Mouse (Mus musculus) liver, embryonic 14.5 days (tissue): ENCODE measurements around the gene Tsg101. TPM values are rescaled to one million over a fixed set of nuclear protein-coding genes. Genes with fewer than 3 reads are reported as not detected.

Experiments used
- ATAC-seq: fragments of 200-750 bp; cut with Nextera tagmentation; 2 replicates; pipeline ENCODE4 v1.8.0; 2017; ENCODE audit warnings: moderate number of reproducible peaks, mild to moderate bottlenecking, moderate library complexity; ENCODE audit not compliant: insufficient read depth
- DNase-seq, 3 experiments: peaks; one replicate each; pipeline ENCODE4 v3.0.0-alpha.2; 2012 to 2013; ENCODE audit warnings: low read depth in 3 of 3, low spot score in 3 of 3
- H3K27ac ChIP-seq: fragments of 300-500 bp; sonication (generic); 2 replicates; pipeline ENCODE4 v1.5.1; 2014; ENCODE audit warnings: moderate library complexity, mild to moderate bottlenecking, control low read depth, inconsistent platforms
- H3K27me3 ChIP-seq: fragments of 300-500 bp; sonication (generic); 2 replicates; pipeline ENCODE4 v1.6.1; 2014; ENCODE audit warnings: mild to moderate bottlenecking, low read length, moderate library complexity; ENCODE audit not compliant: control insufficient read depth, insufficient read depth
- H3K36me3 ChIP-seq: fragments of 300-500 bp; sonication (generic); replicated peaks from 2 replicates; pipeline ENCODE4 v1.6.1; 2014; ENCODE audit warnings: low read depth; ENCODE audit not compliant: control insufficient read depth, insufficient read depth
- H3K4me1 ChIP-seq, 2 experiments: fragments of 200-500 bp in 1 of 2; fragments of 300-500 bp in 1 of 2; sonication (generic) in 1 of 2; replicated peaks; 2 replicates each; pipeline ENCODE4 v1.6.1; 2012 to 2014; ENCODE audit warnings: antibody characterized with exemption in 1 of 2, inconsistent platforms in 1 of 2, low read length in 1 of 2; ENCODE audit not compliant: control insufficient read depth in 2 of 2, insufficient read depth in 2 of 2
- H3K4me2 ChIP-seq: fragments of 300-500 bp; sonication (generic); 2 replicates; pipeline ENCODE4 v1.6.1; 2014; ENCODE audit warnings: low read depth, mild to moderate bottlenecking, control low read depth, moderate library complexity
- H3K4me3 ChIP-seq, 2 experiments: fragments of 200-500 bp in 1 of 2; fragments of 300-500 bp in 1 of 2; sonication (generic) in 1 of 2; 2 replicates each; pipeline ENCODE4 v1.5.1; 2012 to 2014; ENCODE audit warnings: low read depth in 2 of 2, low read length in 2 of 2, mild to moderate bottlenecking in 2 of 2, control low read depth in 1 of 2, inconsistent platforms in 1 of 2, moderate library complexity in 1 of 2; ENCODE audit not compliant: insufficient read depth in 1 of 2
- H3K9ac ChIP-seq: fragments of 300-500 bp; sonication (generic); replicated peaks from 2 replicates; pipeline ENCODE4 v1.6.1; 2014; ENCODE audit warnings: mild to moderate bottlenecking, control low read depth, moderate library complexity
- H3K9me3 ChIP-seq: fragments of 300-500 bp; sonication (generic); 2 replicates; pipeline ENCODE4 v1.6.1; 2016; ENCODE audit warnings: low read length, mixed read lengths; ENCODE audit not compliant: control insufficient read depth
- CTCF ChIP-seq: IDR thresholded peaks from 2 replicates; pipeline ENCODE4 v1.5.1; 2016; ENCODE audit warnings: antibody characterized with exemption, low read depth, control low read depth
- EP300 ChIP-seq: IDR thresholded peaks from 2 replicates; pipeline ENCODE4 v1.6.1; 2016; ENCODE audit warnings: antibody characterized with exemption, low read depth
- WGBS: fragments of 180-500 bp; shearing (Covaris S2); extraction: QIAGEN DNeasy Blood & Tissue Kit; methylation state at CpG from one replicate; pipeline ENCODE4 v1.1.7; 2014; ENCODE audit not compliant: insufficient replicate concordance; 5-methylcytosine and 5-hydroxymethylcytosine counted together
- polyA plus RNA-seq, 2 experiments: library from polyadenylated mRNA; depleted of rRNA in 1 of 2; stranded (reverse) in 1 of 2; unstranded in 1 of 2; fragments of >200 nt; fragmentation: Nextera tagmentation in 1 of 2; extraction: Ambion mirVana in 1 of 2; gene quantifications; 2 replicates each; pipeline versions ENCODE4 v1.2.1 to v1.2.3; 2012 to 2014

Gene Tsg101
- polyA plus RNA-seq, 2 experiments = 18.8 to 67.3 TPM

DNA sequence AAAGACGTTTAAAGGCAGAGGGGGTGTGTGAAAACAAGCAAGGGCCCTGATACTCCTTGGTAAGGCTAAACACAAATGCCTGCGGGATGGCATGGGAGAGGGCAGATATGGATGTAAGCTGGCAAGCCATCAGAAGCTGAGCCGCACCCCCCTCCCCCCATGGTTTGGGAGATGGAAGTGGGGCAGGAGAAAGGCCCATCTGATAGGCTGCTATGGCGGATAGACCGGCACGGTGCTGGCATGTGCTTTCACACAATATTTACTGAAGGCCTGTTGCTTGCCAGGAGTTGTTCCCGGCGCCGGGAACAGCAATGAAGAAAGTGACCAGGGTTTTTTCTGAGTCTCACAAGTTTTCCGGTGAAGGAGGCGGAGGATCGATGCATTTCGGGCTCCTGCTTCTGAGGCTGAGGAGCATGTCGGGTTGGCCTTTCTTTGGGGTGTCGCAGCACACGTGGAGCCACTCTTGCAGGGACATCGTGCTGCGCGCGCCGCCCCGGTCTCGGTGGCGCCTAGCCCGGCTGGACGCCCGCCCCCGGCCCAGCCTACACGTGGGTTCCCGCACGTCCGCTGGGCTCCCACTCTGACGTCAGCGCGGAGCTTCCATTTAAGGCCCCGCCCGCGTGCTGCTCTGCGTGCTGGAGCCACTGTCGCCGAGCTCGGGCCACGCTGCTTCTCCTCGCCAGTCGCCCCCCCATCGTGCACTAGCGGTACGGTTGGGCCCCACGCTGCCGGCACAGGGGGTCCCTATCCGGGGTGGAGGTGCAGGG lies 74.4 kb downstream of the Tsg101 start:
- WGBS = under 1% methylated on average over 51 of the region's 51 CpGs
- ATAC-seq = peak; percentile 82
- peaks cover 0 to 19% of the 10 kb centered on the region in 2 experiments; a peak in 3 of 4 replicates for H3K4me1 ChIP-seq
- no peaks in the 10 kb centered on the region for H3K27me3 ChIP-seq
- H3K36me3 ChIP-seq = peaks cover 28% of the 10 kb centered on the region
- peak overlapping the region; percentile 61 to 87 for H3K4me3 ChIP-seq
- H3K27ac ChIP-seq = peak overlapping the region; percentile 0; the same call in 1 of the 2 replicates
- DNase-seq = peak; percentile 67 to 71 (median 67)
- H3K9me3 ChIP-seq = no peaks in the 10 kb centered on the region
- H3K4me2 ChIP-seq = peak overlapping the region; percentile 68
- TF ChIP-seq CTCF (no peak), EP300 (0 out of 2 replicates have a peak, but pooled peaks have one; percentile 25)
- peak overlapping the region; percentile 71 for H3K9ac ChIP-seq

- ATAC-seq = no peak
- Histone ChIP-seq H3K9ac (no peak overlapping the region), H3K4me3 (no peak overlapping the region), H3K9me3 (no peaks in the 10 kb centered on the region), H3K4me2 (no peak overlapping the region), H3K27ac (no peak overlapping the region), H3K36me3 (peaks cover 11% of the 10 kb centered on the region), H3K4me1 (peaks cover 6 to 36% of the 10 kb centered on the region in 2 experiments), H3K27me3 (no peaks in the 10 kb centered on the region)
- WGBS = 75% methylated on average over 4 of the region's 4 CpGs
- TF ChIP-seq EP300 = no peak
- no peak for TF ChIP-seq CTCF
- DNase-seq = no peak
Measured at GRCm38 (mm10) chr7:46843576-46843975, 76.2 kb downstream of the Tsg101 start.

GRCm38 (mm10) chr7:46842278-46842677 lies 77.5 kb downstream of the Tsg101 start:
- Histone ChIP-seq H3K9me3 (no peaks in the 10 kb centered on the region), H3K4me2 (no peak overlapping the region), H3K27me3 (no peaks in the 10 kb centered on the region), H3K4me1 (peaks cover 6 to 39% of the 10 kb centered on the region in 2 experiments), H3K4me3 (no peak overlapping the region), H3K9ac (no peak overlapping the region), H3K36me3 (no peaks in the 10 kb centered on the region), H3K27ac (no peak overlapping the region)
- DNase-seq (no peak), ATAC-seq (no peak)
- TF ChIP-seq CTCF (no peak), EP300 (no peak)
- 41% methylated on average over 4 of the region's 5 CpGs for WGBS

DNA sequence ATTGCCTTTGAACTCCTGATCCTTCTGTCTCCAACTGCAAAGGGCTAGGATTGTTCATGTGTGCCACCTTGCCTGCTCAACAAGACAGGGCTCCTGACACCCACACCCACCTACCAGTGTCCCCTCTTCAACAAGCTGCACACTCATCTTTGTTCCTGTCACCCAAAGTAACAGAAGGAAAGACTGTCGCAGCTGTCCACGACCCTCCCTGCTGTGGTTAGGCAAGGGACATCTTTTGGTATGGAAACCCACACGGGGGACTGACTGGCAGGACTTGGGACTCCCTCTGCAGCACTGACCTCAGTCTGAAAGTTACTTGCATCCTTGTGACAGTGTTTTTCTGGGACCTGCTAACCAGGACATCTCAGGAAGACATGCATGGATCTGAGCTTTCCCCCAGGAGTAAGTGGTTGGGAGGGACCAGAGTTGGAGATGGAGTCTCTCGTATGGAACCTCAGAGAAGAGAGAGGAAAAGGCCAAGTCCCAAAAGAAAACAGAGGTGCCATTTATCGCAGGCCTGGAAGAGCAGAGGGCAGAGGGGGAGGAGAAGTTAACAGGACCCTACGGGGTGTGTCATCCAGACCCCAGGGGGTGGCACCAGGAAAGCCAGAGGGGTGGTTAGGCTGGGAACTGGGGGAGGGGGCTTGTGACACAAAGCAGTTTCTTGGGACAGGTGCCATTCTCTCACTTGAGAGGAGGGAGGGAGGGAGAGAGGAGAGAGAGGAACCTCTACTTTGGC lies 78.8 kb downstream of the Tsg101 start, which contains the start of gene Ldha:
TSS of gene Ldha (plus strand) at position 689 of the 739 bp plus-strand sequence.
- DNase-seq (no peak), ATAC-seq (no peak)
- no peaks in the 10 kb centered on the region for H3K36me3 ChIP-seq
- 35% methylated on average over 6 of the region's 6 CpGs for WGBS
- no peaks in the 10 kb centered on the region for H3K9me3 ChIP-seq
- H3K27ac ChIP-seq = no peak within 1 kb of the TSS
- H3K4me3 ChIP-seq = no peak within 1 kb of the TSS
- TF ChIP-seq EP300 (no peak), CTCF (no peak)
- peaks cover 6 to 36% of the 10 kb centered on the region in 2 experiments for H3K4me1 ChIP-seq
- no peak within 1 kb of the TSS for H3K4me2 ChIP-seq
- H3K9ac ChIP-seq = no peak within 1 kb of the TSS
- H3K27me3 ChIP-seq = no peaks in the 10 kb centered on the region

GRCm38 (mm10) chr7:46840326-46840725 lies 79.4 kb downstream of the Tsg101 start:
- 54% methylated on average over 4 of the region's 4 CpGs for WGBS
- no peak for TF ChIP-seq EP300
- no peak for TF ChIP-seq CTCF
- H3K4me3 ChIP-seq = no peak overlapping the region
- no peak for ATAC-seq
- H3K36me3 ChIP-seq = no peaks in the 10 kb centered on the region
- no peaks in the 10 kb centered on the region for H3K27me3 ChIP-seq
- H3K9me3 ChIP-seq = no peaks in the 10 kb centered on the region
- H3K4me1 ChIP-seq = peaks cover 6 to 35% of the 10 kb centered on the region in 2 experiments
- DNase-seq = no peak
- no peak overlapping the region for H3K27ac ChIP-seq
- no peak overlapping the region for H3K4me2 ChIP-seq
- H3K9ac ChIP-seq = no peak overlapping the region
